Mouse (Mus musculus): ENCODE results near the gene Zscan22. TPM values are rescaled to one million over a fixed set of nuclear protein-coding genes. Genes with fewer than 3 reads are reported as not detected.
A peak's percentile ranks its signal among the peaks of the same experiment; 100 is the strongest.
"Not testable (repeated sequence)": the region's sequence is repeated elsewhere in the genome, so short reads cannot be mapped to it uniquely, and the experiment has no call there.

The Zscan22 gene
- polyA plus RNA-seq, 1 experiment from 2014 or later: 17.7 TPM

- Histone ChIP-seq H3K4me3 (peak overlapping the region; percentile 59), H3K27ac (replicated peaks) (peak overlapping the region; percentile 86), H3K36me3 (peaks cover 48% of the 10 kb centered on the region), H3K27me3 (ENCODE audit: low read depth, poor library complexity, severe bottlenecking) (no peaks in the 10 kb centered on the region), H3K9me3 (replicated peaks) (no peaks in the 10 kb centered on the region), H3K4me1 (peaks cover 11% of the 10 kb centered on the region)
- DNase-seq (ENCODE audit: low spot score): peak; percentile 68
- 41% methylated on average over 7 of the region's 7 CpGs for WGBS
Observed at GRCm38 (mm10) chr7:12909498-12909962, 11.9 kb downstream of the Zscan22 start.

- Histone ChIP-seq H3K27ac (replicated peaks) (peak overlapping the region; percentile 86), H3K27me3 (ENCODE audit: low read depth, poor library complexity, severe bottlenecking) (no peaks in the 10 kb centered on the region), H3K9me3 (replicated peaks) (no peaks in the 10 kb centered on the region), H3K4me1 (peaks cover 11% of the 10 kb centered on the region), H3K4me3 (peak overlapping the region; percentile 59), H3K36me3 (peaks cover 41% of the 10 kb centered on the region)
- 11% methylated on average over 19 of the region's 19 CpGs for WGBS
- DNase-seq (ENCODE audit: low spot score): peak; percentile 57
Observed at GRCm38 (mm10) chr7:12910181-12910668, 12.6 kb downstream of the Zscan22 start.

- no peaks in the 10 kb centered on the region for H3K27me3 ChIP-seq (ENCODE audit: low read depth, poor library complexity, severe bottlenecking)
- H3K9me3 ChIP-seq (replicated peaks): no peaks in the 10 kb centered on the region
- peaks cover 11% of the 10 kb centered on the region for H3K4me1 ChIP-seq
- no peak overlapping the region for H3K4me3 ChIP-seq
- peaks cover 8% of the 10 kb centered on the region for H3K36me3 ChIP-seq
- DNase-seq (ENCODE audit: low spot score): no peak
- no peak overlapping the region for H3K27ac ChIP-seq (replicated peaks)
Observed at GRCm38 (mm10) chr7:12913556-12913955, 15.9 kb downstream of the Zscan22 start.

GRCm38 (mm10) chr7:12920495-12920894, 22.9 kb downstream of the Zscan22 start:
- not testable (repeated sequence) for H3K27ac ChIP-seq (replicated peaks); H3K27me3 ChIP-seq (ENCODE audit: low read depth, poor library complexity, severe bottlenecking); DNase-seq (ENCODE audit: low spot score); H3K9me3 ChIP-seq (replicated peaks)
- H3K4me1 ChIP-seq: peaks cover 25% of the 10 kb centered on the region
- H3K36me3 ChIP-seq: peaks cover 26% of the 10 kb centered on the region
- 89% methylated on average over 7 of the region's 8 CpGs for WGBS
- H3K4me3 ChIP-seq: peak overlapping the region; percentile 91

GRCm38 (mm10) chr7:12921318-12921704, 23.7 kb downstream of the Zscan22 start:
- 0% methylated on average over 3 of the region's 3 CpGs for WGBS
- Histone ChIP-seq H3K4me3 (peak overlapping the region; percentile 91), H3K27me3 (ENCODE audit: low read depth, poor library complexity, severe bottlenecking) (peaks cover 12% of the 10 kb centered on the region), H3K27ac (replicated peaks) (peak overlapping the region; percentile 95), H3K4me1 (peaks cover 25% of the 10 kb centered on the region), H3K9me3 (replicated peaks) (no peaks in the 10 kb centered on the region), H3K36me3 (peaks cover 35% of the 10 kb centered on the region)
- DNase-seq (ENCODE audit: low spot score): no peak

- DNase-seq (ENCODE audit: low spot score): peak; percentile 99
- Histone ChIP-seq H3K4me3 (peak within 1 kb of the TSS; percentile 91), H3K4me1 (peaks cover 25% of the 10 kb centered on the region), H3K36me3 (peaks cover 40% of the 10 kb centered on the region), H3K27ac (replicated peaks) (peak within 1 kb of the TSS; percentile 95), H3K9me3 (replicated peaks) (no peaks in the 10 kb centered on the region), H3K27me3 (ENCODE audit: low read depth, poor library complexity, severe bottlenecking) (peaks cover 18% of the 10 kb centered on the region)
- WGBS: under 1% methylated on average over 55 of the region's 55 CpGs
Observed at GRCm38 (mm10) chr7:12921705-12922465, 24.3 kb downstream of the Zscan22 start, which contains the start of gene Rps5. Gene Rps5 (plus strand): TSS chr7:12922290.

GRCm38 (mm10) chr7:12922729-12923128, 25.1 kb downstream of the Zscan22 start:
- Histone ChIP-seq H3K9me3 (replicated peaks) (no peaks in the 10 kb centered on the region), H3K4me1 (peaks cover 30% of the 10 kb centered on the region), H3K4me3 (peak overlapping the region; percentile 91), H3K27me3 (ENCODE audit: low read depth, poor library complexity, severe bottlenecking) (peaks cover 26% of the 10 kb centered on the region), H3K27ac (replicated peaks) (peak overlapping the region; percentile 95), H3K36me3 (peaks cover 44% of the 10 kb centered on the region)
- 5% methylated on average over 8 of the region's 8 CpGs for WGBS
- DNase-seq (ENCODE audit: low spot score): no peak

GRCm38 (mm10) chr7:12926316-12926715, 28.7 kb downstream of the Zscan22 start:
- WGBS: 91% methylated on average over 7 of the region's 7 CpGs
- H3K9me3 ChIP-seq (replicated peaks): no peaks in the 10 kb centered on the region
- DNase-seq (ENCODE audit: low spot score): no peak
- peaks cover 68% of the 10 kb centered on the region for H3K36me3 ChIP-seq
- H3K4me3 ChIP-seq: no peak overlapping the region
- H3K27me3 ChIP-seq (ENCODE audit: low read depth, poor library complexity, severe bottlenecking): peaks cover 50% of the 10 kb centered on the region
- H3K4me1 ChIP-seq: peaks cover 30% of the 10 kb centered on the region
- no peak overlapping the region for H3K27ac ChIP-seq (replicated peaks)

GRCm38 (mm10) chr7:12927191-12927680, 29.6 kb downstream of the Zscan22 start, which contains the start of gene Rnf225:
Gene Rnf225 (plus strand): TSS chr7:12927416.
- WGBS: 20% methylated on average over 8 of the region's 8 CpGs
- Histone ChIP-seq H3K4me3 (peak within 1 kb of the TSS; percentile 46), H3K27ac (replicated peaks) (peak within 1 kb of the TSS; percentile 46; the same call in 1 of the 2 replicates), H3K9me3 (replicated peaks) (no peaks in the 10 kb centered on the region), H3K4me1 (peaks cover 28% of the 10 kb centered on the region), H3K27me3 (ENCODE audit: low read depth, poor library complexity, severe bottlenecking) (peaks cover 50% of the 10 kb centered on the region), H3K36me3 (peaks cover 68% of the 10 kb centered on the region)
- peak; percentile 27 for DNase-seq (ENCODE audit: low spot score)

- Histone ChIP-seq H3K36me3 (peaks cover 68% of the 10 kb centered on the region), H3K27ac (replicated peaks) (peak overlapping the region; percentile 46; the same call in 1 of the 2 replicates), H3K4me3 (peak overlapping the region; percentile 46), H3K9me3 (replicated peaks) (no peaks in the 10 kb centered on the region), H3K4me1 (peaks cover 25% of the 10 kb centered on the region), H3K27me3 (ENCODE audit: low read depth, poor library complexity, severe bottlenecking) (peaks cover 50% of the 10 kb centered on the region)
- 4% methylated on average over 65 of the region's 65 CpGs for WGBS
- peak; percentile 47 for DNase-seq (ENCODE audit: low spot score)
Observed at GRCm38 (mm10) chr7:12927693-12928589, 30.3 kb downstream of the Zscan22 start.

- Histone ChIP-seq H3K27me3 (ENCODE audit: low read depth, poor library complexity, severe bottlenecking) (peaks cover 14% of the 10 kb centered on the region), H3K4me1 (peaks cover 12% of the 10 kb centered on the region), H3K4me3 (no peak overlapping the region), H3K9me3 (replicated peaks) (no peaks in the 10 kb centered on the region), H3K27ac (replicated peaks) (no peak overlapping the region; the same call in 1 of the 2 replicates), H3K36me3 (peaks cover 15% of the 10 kb centered on the region)
- WGBS: 51% methylated on average over 4 of the region's 4 CpGs
- no peak for DNase-seq (ENCODE audit: low spot score)
Observed at GRCm38 (mm10) chr7:12933615-12934140, 36.1 kb downstream of the Zscan22 start.

GRCm38 (mm10) chr7:12934808-12935207, 37.2 kb downstream of the Zscan22 start:
- H3K27me3 ChIP-seq (ENCODE audit: low read depth, poor library complexity, severe bottlenecking): peaks cover 3% of the 10 kb centered on the region; the same call in 1 of the 2 replicates
- no peaks in the 10 kb centered on the region for H3K9me3 ChIP-seq (replicated peaks)
- no peak overlapping the region for H3K27ac ChIP-seq (replicated peaks)
- H3K4me3 ChIP-seq: no peak overlapping the region
- H3K4me1 ChIP-seq: peaks cover 12% of the 10 kb centered on the region
- no peak for DNase-seq (ENCODE audit: low spot score)
- H3K36me3 ChIP-seq: 0 out of 2 replicates have a peak, but pooled peaks cover 5% of the 10 kb centered on the region
- 85% methylated on average over 3 of the region's 3 CpGs for WGBS

Data from midbrain, embryonic 10.5 days (tissue).